Mouse (Mus musculus): ENCODE measurements at regions not wholly inside any gene's neighbourhood (a gene's known extent, or its start where the extent isn't known, plus 50 kb on each side); places are given as distances from the start of the nearest gene placed in this dataset.

DNA sequence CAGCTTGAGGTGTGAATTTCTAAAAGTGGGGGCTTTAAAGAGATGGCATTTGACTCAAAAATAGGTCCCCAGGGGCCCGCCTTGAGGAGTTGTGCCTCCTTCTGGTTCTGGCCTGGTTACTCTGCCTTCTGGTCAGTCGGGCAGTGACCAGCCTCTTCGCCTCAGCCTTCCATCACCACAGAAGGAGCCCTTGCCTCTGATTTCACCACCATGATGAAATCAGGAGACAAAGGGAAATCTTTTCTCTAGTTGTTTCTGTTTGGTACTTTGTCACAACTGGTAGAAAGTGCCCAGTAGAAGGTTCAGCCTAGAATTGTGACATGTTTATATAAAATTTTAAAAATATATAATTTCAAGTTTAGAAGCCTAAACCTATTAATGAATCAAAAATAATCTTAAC, 492.0 kb downstream of the Zfp704 start:
- H3K27me3 ChIP-seq (ENCODE audit: control insufficient read depth, insufficient read depth, low read length): no peaks in the 10 kb centered on the region
- 84% methylated on average over 3 of the region's 3 CpGs for WGBS
- ATAC-seq (ENCODE audit: low FRiP score): no peak
- no peaks in the 10 kb centered on the region for H3K36me3 ChIP-seq (replicated peaks; ENCODE audit: control insufficient read depth, insufficient read depth)
- no peak for DNase-seq (ENCODE audit: low spot score)
- no peak overlapping the region for H3K4me3 ChIP-seq (replicated peaks; ENCODE audit: low read length)
- H3K9me3 ChIP-seq (ENCODE audit: control insufficient read depth, low read length): no peaks in the 10 kb centered on the region
- H3K27ac ChIP-seq: no peak overlapping the region
- H3K4me2 ChIP-seq (replicated peaks): no peak overlapping the region
- H3K4me1 ChIP-seq (replicated peaks; ENCODE audit: control insufficient read depth, insufficient read depth, low read length): no peaks in the 10 kb centered on the region
- no peak overlapping the region for H3K9ac ChIP-seq

DNA sequence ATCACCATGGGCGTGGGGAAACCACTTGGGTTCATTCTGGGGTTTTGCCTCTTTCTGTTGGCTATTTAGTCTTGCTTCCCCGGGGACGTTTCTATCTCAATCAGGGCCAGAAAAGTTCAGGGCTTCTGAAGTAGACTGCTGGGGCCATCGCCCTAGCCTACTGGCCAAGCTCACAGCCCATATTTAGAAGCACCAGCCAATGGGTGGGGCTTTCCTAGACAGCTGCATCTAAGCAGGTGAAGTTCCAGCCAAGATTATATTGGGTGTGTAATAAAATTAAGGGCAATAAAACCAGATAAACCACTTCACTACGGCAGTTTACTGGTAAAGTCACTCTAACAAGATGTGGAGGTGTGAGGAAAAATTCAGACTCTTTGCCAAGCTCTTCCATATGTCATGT, 496.5 kb downstream of the Zfp704 start:
- H3K9me3 ChIP-seq (ENCODE audit: control insufficient read depth, low read length): no peaks in the 10 kb centered on the region
- 88% methylated on average over 5 of the region's 5 CpGs for WGBS
- H3K27me3 ChIP-seq (ENCODE audit: control insufficient read depth, insufficient read depth, low read length): no peaks in the 10 kb centered on the region
- ATAC-seq (ENCODE audit: low FRiP score): no peak
- H3K4me2 ChIP-seq (replicated peaks): no peak overlapping the region
- no peak overlapping the region for H3K27ac ChIP-seq
- H3K4me3 ChIP-seq (replicated peaks; ENCODE audit: low read length): no peak overlapping the region
- no peak for DNase-seq (ENCODE audit: low spot score)
- H3K9ac ChIP-seq: no peak overlapping the region
- H3K36me3 ChIP-seq (replicated peaks; ENCODE audit: control insufficient read depth, insufficient read depth): no peaks in the 10 kb centered on the region
- H3K4me1 ChIP-seq (replicated peaks; ENCODE audit: control insufficient read depth, insufficient read depth, low read length): no peaks in the 10 kb centered on the region

DNA sequence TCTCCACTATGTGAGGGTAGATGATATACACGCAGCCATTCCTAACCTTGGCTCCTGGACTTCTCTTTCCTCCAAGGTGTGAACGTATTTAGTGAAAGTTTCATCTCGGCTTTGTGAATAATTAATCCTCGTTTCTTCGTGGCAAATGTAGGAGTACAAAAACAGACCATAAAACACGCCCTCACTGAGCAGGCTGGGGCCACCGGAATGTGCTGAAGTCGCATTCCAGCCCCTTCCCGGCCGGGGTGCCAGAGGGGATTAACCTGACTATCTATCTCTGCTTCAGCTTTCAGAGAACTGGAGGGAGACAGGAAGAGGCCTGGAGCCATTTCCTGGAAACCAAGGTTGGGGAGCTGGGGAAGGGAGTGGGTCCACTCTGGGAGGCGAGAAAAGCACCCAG, 499.1 kb downstream of the Zfp704 start:
- Histone ChIP-seq H3K4me2 (replicated peaks) (no peak overlapping the region), H3K27me3 (ENCODE audit: control insufficient read depth, insufficient read depth, low read length) (no peaks in the 10 kb centered on the region), H3K9ac (no peak overlapping the region), H3K4me3 (replicated peaks; ENCODE audit: low read length) (no peak overlapping the region), H3K9me3 (ENCODE audit: control insufficient read depth, low read length) (no peaks in the 10 kb centered on the region), H3K27ac (no peak overlapping the region), H3K4me1 (replicated peaks; ENCODE audit: control insufficient read depth, insufficient read depth, low read length) (no peaks in the 10 kb centered on the region), H3K36me3 (replicated peaks; ENCODE audit: control insufficient read depth, insufficient read depth) (no peaks in the 10 kb centered on the region)
- no peak for ATAC-seq (ENCODE audit: low FRiP score)
- DNase-seq (ENCODE audit: low spot score): no peak
- WGBS: 50% methylated on average over 11 of the region's 11 CpGs

GRCm38 (mm10) chr3:9109991-9110390, 499.9 kb downstream of the Zfp704 start:
- Histone ChIP-seq H3K36me3 (replicated peaks; ENCODE audit: control insufficient read depth, insufficient read depth) (no peaks in the 10 kb centered on the region), H3K9me3 (ENCODE audit: control insufficient read depth, low read length) (no peaks in the 10 kb centered on the region), H3K27me3 (ENCODE audit: control insufficient read depth, insufficient read depth, low read length) (no peaks in the 10 kb centered on the region), H3K27ac (no peak overlapping the region), H3K4me3 (replicated peaks; ENCODE audit: low read length) (no peak overlapping the region), H3K9ac (no peak overlapping the region), H3K4me1 (replicated peaks; ENCODE audit: control insufficient read depth, insufficient read depth, low read length) (no peaks in the 10 kb centered on the region), H3K4me2 (replicated peaks) (no peak overlapping the region)
- ATAC-seq (ENCODE audit: low FRiP score): no peak
- WGBS: 49% methylated on average over 8 of the region's 8 CpGs
- no peak for DNase-seq (ENCODE audit: low spot score)

DNA sequence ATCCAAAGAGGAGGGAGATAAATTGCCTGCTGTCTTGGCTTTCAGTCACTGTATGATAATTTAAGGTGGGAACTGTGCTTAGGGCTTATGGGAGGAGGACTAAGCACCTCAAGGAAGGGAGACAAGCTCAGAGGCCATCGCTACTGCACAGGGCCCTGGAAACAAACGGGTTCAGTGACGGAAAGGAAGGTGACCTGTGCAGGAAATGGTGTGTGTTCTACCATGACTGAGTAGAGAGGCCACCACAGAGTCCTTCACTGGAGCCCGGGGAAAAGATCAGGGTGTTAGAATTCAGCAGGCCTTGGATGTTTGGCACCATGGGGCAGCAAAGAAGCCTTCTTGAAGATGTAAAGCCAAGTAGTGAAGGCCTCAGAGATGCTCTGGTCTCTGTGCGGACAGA, 500.4 kb downstream of the Zfp704 start:
- H3K27me3 ChIP-seq (ENCODE audit: control insufficient read depth, insufficient read depth, low read length): no peaks in the 10 kb centered on the region
- no peak overlapping the region for H3K4me2 ChIP-seq (replicated peaks)
- no peaks in the 10 kb centered on the region for H3K4me1 ChIP-seq (replicated peaks; ENCODE audit: control insufficient read depth, insufficient read depth, low read length)
- H3K9me3 ChIP-seq (ENCODE audit: control insufficient read depth, low read length): no peaks in the 10 kb centered on the region
- ATAC-seq (ENCODE audit: low FRiP score) (no peak), DNase-seq (ENCODE audit: low spot score) (no peak)
- no peak overlapping the region for H3K9ac ChIP-seq
- 85% methylated on average over 5 of the region's 5 CpGs for WGBS
- H3K27ac ChIP-seq: no peak overlapping the region
- no peak overlapping the region for H3K4me3 ChIP-seq (replicated peaks; ENCODE audit: low read length)
- no peaks in the 10 kb centered on the region for H3K36me3 ChIP-seq (replicated peaks; ENCODE audit: control insufficient read depth, insufficient read depth)

DNA sequence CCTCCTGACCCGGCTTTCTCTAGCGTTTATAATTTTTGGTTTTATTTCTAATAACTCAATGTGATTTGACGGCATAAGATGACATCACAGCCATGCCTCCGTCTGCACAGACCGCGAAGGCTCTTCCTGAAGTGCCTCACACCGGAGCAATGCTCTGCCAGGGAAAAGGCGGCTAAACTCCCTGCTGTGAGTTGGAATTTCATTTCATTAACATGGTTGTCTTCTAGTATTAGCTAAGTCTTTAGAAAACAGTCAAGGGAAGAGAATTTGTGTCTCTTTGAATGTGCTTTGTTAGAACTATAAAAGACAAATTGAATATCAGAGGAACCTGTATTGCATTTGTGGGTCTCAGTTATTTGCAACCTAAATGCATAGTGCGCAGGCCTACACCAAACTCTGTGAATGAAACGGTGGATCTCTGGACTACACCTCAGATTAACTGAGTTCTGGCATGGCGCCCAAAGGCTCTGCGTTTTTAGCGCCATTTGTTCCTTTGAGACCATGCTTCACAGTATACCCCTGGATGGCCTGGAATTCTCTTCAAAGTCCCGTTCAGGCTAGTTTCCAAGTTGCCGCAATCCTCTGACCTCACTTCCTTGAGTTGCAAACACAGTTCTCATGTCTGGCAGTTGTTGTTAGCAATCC, 502.0 kb downstream of the Zfp704 start:
- WGBS: 70% methylated on average over 15 of the region's 15 CpGs
- no peak for DNase-seq (ENCODE audit: low spot score)

DNA sequence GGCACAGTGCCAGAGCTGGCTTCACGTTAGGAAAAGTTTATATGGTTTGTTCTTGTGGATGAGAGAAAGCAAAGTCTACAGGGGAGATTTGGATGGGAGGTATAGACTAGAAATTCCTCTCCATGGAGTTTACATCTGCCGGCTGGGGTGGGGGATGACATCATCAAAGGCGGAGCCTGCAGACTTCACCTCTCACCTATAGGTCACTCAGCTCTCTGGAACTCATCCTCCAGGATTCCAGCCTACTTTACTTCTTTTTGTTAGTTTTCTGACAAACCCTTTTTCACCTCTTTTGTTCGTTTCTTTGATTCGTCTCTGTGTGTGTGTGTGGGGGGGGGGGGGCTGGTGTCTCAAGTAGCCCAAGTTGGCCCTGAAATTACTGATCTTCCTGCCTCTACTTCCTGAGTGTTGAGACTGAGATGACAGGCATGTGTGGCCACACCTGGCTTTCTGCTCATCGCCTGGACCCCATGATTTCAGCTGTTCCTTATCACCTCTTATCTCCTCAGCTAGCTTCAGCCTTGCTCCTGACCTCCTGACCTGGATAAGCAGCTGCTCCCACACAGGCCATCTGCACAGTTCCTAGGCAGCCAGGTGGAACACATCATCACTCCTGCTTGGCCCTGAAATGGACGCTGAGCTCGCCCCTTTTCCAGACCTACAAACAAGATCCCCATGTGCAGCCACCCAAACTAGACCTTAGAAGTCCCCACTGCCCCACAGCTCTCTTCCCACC, 504.5 kb downstream of the Zfp704 start:
- H3K4me1 ChIP-seq (replicated peaks; ENCODE audit: control insufficient read depth, insufficient read depth, low read length): no peaks in the 10 kb centered on the region
- H3K27me3 ChIP-seq (ENCODE audit: control insufficient read depth, insufficient read depth, low read length): no peaks in the 10 kb centered on the region
- DNase-seq (ENCODE audit: low spot score) (no peak), ATAC-seq (ENCODE audit: low FRiP score) (no peak)
- H3K27ac ChIP-seq: no peak overlapping the region
- no peak overlapping the region for H3K9ac ChIP-seq
- H3K9me3 ChIP-seq (ENCODE audit: control insufficient read depth, low read length): no peaks in the 10 kb centered on the region
- no peaks in the 10 kb centered on the region for H3K36me3 ChIP-seq (replicated peaks; ENCODE audit: control insufficient read depth, insufficient read depth)
- 71% methylated on average over 8 of the region's 8 CpGs for WGBS
- no peak overlapping the region for H3K4me3 ChIP-seq (replicated peaks; ENCODE audit: low read length)
- no peak overlapping the region for H3K4me2 ChIP-seq (replicated peaks)

More for the DNA sequence above, 502.0 kb downstream of the Zfp704 start:
- Histone ChIP-seq H3K9me3 (ENCODE audit: control insufficient read depth, low read length) (no peaks in the 10 kb centered on the region), H3K27me3 (ENCODE audit: control insufficient read depth, insufficient read depth, low read length) (no peaks in the 10 kb centered on the region), H3K36me3 (replicated peaks; ENCODE audit: control insufficient read depth, insufficient read depth) (no peaks in the 10 kb centered on the region), H3K4me1 (replicated peaks; ENCODE audit: control insufficient read depth, insufficient read depth, low read length) (no peaks in the 10 kb centered on the region), H3K27ac (no peak overlapping the region), H3K4me3 (replicated peaks; ENCODE audit: low read length) (no peak overlapping the region), H3K4me2 (replicated peaks) (no peak overlapping the region), H3K9ac (no peak overlapping the region)
- ATAC-seq (ENCODE audit: low FRiP score): no peak

DNA sequence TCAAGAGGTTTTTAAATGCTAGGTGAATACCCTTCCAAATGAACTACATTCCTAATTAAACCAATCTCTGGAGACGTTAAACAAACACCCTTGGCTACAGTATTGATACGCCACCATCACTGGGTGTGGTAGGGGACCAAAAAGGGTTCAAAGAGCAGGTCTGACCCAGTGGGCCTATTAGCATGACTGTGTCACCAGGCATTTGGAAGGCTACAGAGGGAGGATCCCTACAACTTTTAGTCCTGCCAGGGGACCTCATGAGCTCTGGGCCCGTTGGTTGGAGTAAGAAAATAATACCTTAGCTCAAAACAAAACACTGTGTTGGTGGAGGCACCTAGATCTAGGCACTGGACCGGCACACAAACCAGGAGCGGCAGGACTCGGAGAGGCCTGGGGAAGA, 506.4 kb downstream of the Zfp704 start:
- Histone ChIP-seq H3K4me2 (replicated peaks) (no peak overlapping the region), H3K27me3 (ENCODE audit: control insufficient read depth, insufficient read depth, low read length) (no peaks in the 10 kb centered on the region), H3K9ac (no peak overlapping the region), H3K9me3 (ENCODE audit: control insufficient read depth, low read length) (no peaks in the 10 kb centered on the region), H3K27ac (no peak overlapping the region), H3K4me3 (replicated peaks; ENCODE audit: low read length) (no peak overlapping the region), H3K36me3 (replicated peaks; ENCODE audit: control insufficient read depth, insufficient read depth) (no peaks in the 10 kb centered on the region), H3K4me1 (replicated peaks; ENCODE audit: control insufficient read depth, insufficient read depth, low read length) (no peaks in the 10 kb centered on the region)
- DNase-seq (ENCODE audit: low spot score) (no peak), ATAC-seq (ENCODE audit: low FRiP score) (no peak)
- WGBS: 84% methylated on average over 6 of the region's 6 CpGs

DNA sequence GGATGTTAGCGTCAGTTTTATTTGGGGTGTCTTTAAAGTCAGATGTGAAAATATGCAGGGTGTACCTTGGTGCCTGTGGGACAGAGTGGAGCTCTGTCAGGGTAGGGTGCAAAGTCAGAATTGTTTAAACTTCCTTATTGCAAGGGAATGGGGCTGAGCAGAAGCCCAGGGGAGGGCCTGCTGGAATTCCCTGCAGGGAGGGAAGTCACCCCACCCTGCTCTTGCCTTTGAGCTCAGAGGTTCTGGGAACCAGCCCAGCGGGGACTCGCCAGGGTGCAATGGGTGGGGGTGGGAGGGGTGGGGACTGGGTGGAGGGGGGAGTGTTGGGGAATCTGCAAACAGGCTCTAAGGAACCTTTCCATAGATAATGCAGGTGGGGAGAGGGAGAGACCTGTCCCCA, 508.6 kb downstream of the Zfp704 start:
- ATAC-seq (ENCODE audit: low FRiP score) (no peak), DNase-seq (ENCODE audit: low spot score) (no peak)
- WGBS: 62% methylated on average over 3 of the region's 3 CpGs

More for the DNA sequence above, 508.6 kb downstream of the Zfp704 start:
- H3K4me1 ChIP-seq (replicated peaks; ENCODE audit: control insufficient read depth, insufficient read depth, low read length): no peaks in the 10 kb centered on the region
- no peak overlapping the region for H3K27ac ChIP-seq
- H3K9me3 ChIP-seq (ENCODE audit: control insufficient read depth, low read length): no peaks in the 10 kb centered on the region
- no peak overlapping the region for H3K9ac ChIP-seq
- no peaks in the 10 kb centered on the region for H3K36me3 ChIP-seq (replicated peaks; ENCODE audit: control insufficient read depth, insufficient read depth)
- H3K4me3 ChIP-seq (replicated peaks; ENCODE audit: low read length): no peak overlapping the region
- no peaks in the 10 kb centered on the region for H3K27me3 ChIP-seq (ENCODE audit: control insufficient read depth, insufficient read depth, low read length)
- no peak overlapping the region for H3K4me2 ChIP-seq (replicated peaks)
